In genomic region chr17:28351353-28351890, GRCm38 (mm10) we compare ENCODE assay signal across 8 mouse cellular contexts. TPM values are rescaled to one million over a fixed set of nuclear protein-coding genes. Genes with fewer than 3 reads are reported as not detected.
DNase-seq lines count a peak whose midpoint lies in the region; ATAC-seq and TF ChIP-seq lines count a peak whose summit lies in the region.

No protein-coding gene starts in this region.

- ATAC-seq in kidney, embryonic 14.5 days (ENCODE audit: low FRiP score, low TSS enrichment) = peak; percentile 1
- ATAC-seq in embryonic facial prominence, embryonic 12.5 days (ENCODE audit: insufficient number of reproducible peaks, insufficient read depth, low FRiP score, low TSS enrichment) = peak; percentile 71; the same call in 1 of the 2 replicates
- ATAC-seq in midbrain, postnatal 0 days (ENCODE audit: low FRiP score) = no peak; the same call in 1 of the 2 replicates

- H3K27me3 ChIP-seq in kidney, embryonic 14.5 days (ENCODE audit: control insufficient read depth, insufficient read depth, low read length) = no peaks in the 10 kb centered on the region
- no peaks in the 10 kb centered on the region for H3K27me3 ChIP-seq in embryonic facial prominence, embryonic 12.5 days
- peaks cover 11% of the 10 kb centered on the region for H3K27me3 ChIP-seq in midbrain, postnatal 0 days (ENCODE audit: insufficient read depth, low read length)

- peaks cover 38% of the 10 kb centered on the region for H3K4me1 ChIP-seq in kidney, embryonic 14.5 days (ENCODE audit: control insufficient read depth, insufficient read depth, low read length)
- peaks cover 38% of the 10 kb centered on the region for H3K4me1 ChIP-seq in embryonic facial prominence, embryonic 12.5 days
- peaks cover 6% of the 10 kb centered on the region; the same call in 1 of the 2 replicates for H3K4me1 ChIP-seq in midbrain, postnatal 0 days (ENCODE audit: insufficient read depth, low read length)

- no peak for TF ChIP-seq CTCF in midbrain, postnatal 0 days (IDR thresholded peaks at IDR 0.05)

- DNase-seq in kidney, adult 18-20 months = no peak
- DNase-seq in induced T-regulatory cell, adult 2 months (ENCODE audit: low read depth) = peak; percentile 44
- no peak for DNase-seq in midbrain, postnatal 0 days (ENCODE audit: low spot score)
- no peak for DNase-seq in adrenal gland, postnatal 25 days
- no peak for DNase-seq in cerebellum, postnatal 36 days
- DNase-seq in frontal cortex, postnatal 25 days (ENCODE audit: low spot score in 2 of 2) = no peak

- peak overlapping the region; percentile 90 for H3K9ac ChIP-seq in kidney, embryonic 14.5 days (ENCODE audit: low read depth, low read length)
- peak overlapping the region; percentile 95 for H3K9ac ChIP-seq in embryonic facial prominence, embryonic 12.5 days
- peak overlapping the region; percentile 62; the same call in 1 of the 2 replicates for H3K9ac ChIP-seq in midbrain, postnatal 0 days (replicated peaks; ENCODE audit: low read length, poor library complexity, severe bottlenecking)

- H3K27ac ChIP-seq in kidney, embryonic 14.5 days (ENCODE audit: low read depth, low read length) = peak overlapping the region; percentile 98
- peak overlapping the region; percentile 100 for H3K27ac ChIP-seq in embryonic facial prominence, embryonic 12.5 days
- no peak overlapping the region for H3K27ac ChIP-seq in midbrain, postnatal 0 days (ENCODE audit: low read depth, low read length)

- H3K4me3 ChIP-seq in kidney, embryonic 14.5 days (ENCODE audit: low read length) = peak overlapping the region; percentile 86
- peak overlapping the region; percentile 93 for H3K4me3 ChIP-seq in embryonic facial prominence, embryonic 12.5 days
- peak overlapping the region; percentile 49 for H3K4me3 ChIP-seq in midbrain, postnatal 0 days (ENCODE audit: low read depth, low read length)

- H3K4me2 ChIP-seq in kidney, embryonic 14.5 days (replicated peaks; ENCODE audit: low read depth, low read length) = peak overlapping the region; percentile 93
- H3K4me2 ChIP-seq in embryonic facial prominence, embryonic 12.5 days (replicated peaks) = peak overlapping the region; percentile 87
- peak overlapping the region; percentile 97 for H3K4me2 ChIP-seq in midbrain, postnatal 0 days (ENCODE audit: low read depth, low read length, poor library complexity, severe bottlenecking)

- 0% methylated on average over 28 of the region's 29 CpGs for WGBS in kidney, embryonic 14.5 days
- WGBS in embryonic facial prominence, embryonic 12.5 days = under 1% methylated on average over 29 of the region's 29 CpGs
- 2% methylated on average over 23 of the region's 29 CpGs for WGBS in midbrain, postnatal 0 days

- H3K36me3 ChIP-seq in kidney, embryonic 14.5 days (ENCODE audit: control insufficient read depth, insufficient read depth, low read length) = no peaks in the 10 kb centered on the region
- no peaks in the 10 kb centered on the region for H3K36me3 ChIP-seq in embryonic facial prominence, embryonic 12.5 days
- no peaks in the 10 kb centered on the region for H3K36me3 ChIP-seq in midbrain, postnatal 0 days (ENCODE audit: insufficient read depth, low read length)

- no peaks in the 10 kb centered on the region for H3K9me3 ChIP-seq in kidney, embryonic 14.5 days (ENCODE audit: control insufficient read depth, low read length)
- no peaks in the 10 kb centered on the region for H3K9me3 ChIP-seq in embryonic facial prominence, embryonic 12.5 days
- no peaks in the 10 kb centered on the region for H3K9me3 ChIP-seq in midbrain, postnatal 0 days (ENCODE audit: low read length)

RNA-seq across cellular contexts. Expression of gene Tead3, which starts 0.8 kb away (rescaled TPM):
- 8.7 and 10.9 TPM in 2 replicates for polyA plus RNA-seq in kidney, embryonic 14.5 days (2014; fragmentation: Nextera tagmentation; extraction: Ambion mirVana)
- polyA plus RNA-seq in embryonic facial prominence, embryonic 12.5 days (2016; fragmentation: Nextera tagmentation; extraction: Ambion mirVana) = 14.1 and 17.9 TPM in 2 replicates
- 4.8 and 5.4 TPM in 2 replicates for total RNA-seq in midbrain, postnatal 0 days (2014; rRNA removed)
- polyA plus RNA-seq in midbrain, postnatal 0 days (2015; fragmentation: Nextera tagmentation; extraction: Ambion mirVana) = 1.2 and 1.3 TPM in 2 replicates
- total RNA-seq in adrenal gland, postnatal 25 days (2021) = 10.4 and 13.6 TPM in 2 replicates

RNA-seq across cellular contexts. Expression of gene Tulp1, which starts 13.6 kb away (rescaled TPM):
- 5.1 and 5.6 TPM in 2 replicates for polyA plus RNA-seq in kidney, embryonic 14.5 days (2014; fragmentation: Nextera tagmentation; extraction: Ambion mirVana)
- polyA plus RNA-seq in embryonic facial prominence, embryonic 12.5 days (2016; fragmentation: Nextera tagmentation; extraction: Ambion mirVana) = 8.4 and 9.3 TPM in 2 replicates
- 0.80 and 1.0 TPM in 2 replicates for total RNA-seq in midbrain, postnatal 0 days (2014; rRNA removed)
- polyA plus RNA-seq in midbrain, postnatal 0 days (2015; fragmentation: Nextera tagmentation; extraction: Ambion mirVana) = 1.1 TPM in 2 replicates
- not detected in 2 replicates for total RNA-seq in adrenal gland, postnatal 25 days (2021)

RNA-seq across cellular contexts. Expression of gene Rpl10a, which starts 23.2 kb away (rescaled TPM):
- polyA plus RNA-seq in kidney, embryonic 14.5 days (2014; fragmentation: Nextera tagmentation; extraction: Ambion mirVana) = 911 and 1,064 TPM in 2 replicates
- 496 and 505 TPM in 2 replicates for polyA plus RNA-seq in embryonic facial prominence, embryonic 12.5 days (2016; fragmentation: Nextera tagmentation; extraction: Ambion mirVana)
- total RNA-seq in midbrain, postnatal 0 days (2014; rRNA removed) = 810 and 1,016 TPM in 2 replicates
- polyA plus RNA-seq in midbrain, postnatal 0 days (2015; fragmentation: Nextera tagmentation; extraction: Ambion mirVana) = 347 and 365 TPM in 2 replicates
- total RNA-seq in adrenal gland, postnatal 25 days (2021) = 789 and 848 TPM in 2 replicates

RNA-seq across cellular contexts. Expression of gene Fance, which starts 38.1 kb away (rescaled TPM):
- polyA plus RNA-seq in kidney, embryonic 14.5 days (2014; fragmentation: Nextera tagmentation; extraction: Ambion mirVana) = 24.1 and 31.9 TPM in 2 replicates
- 37.0 and 38.4 TPM in 2 replicates for polyA plus RNA-seq in embryonic facial prominence, embryonic 12.5 days (2016; fragmentation: Nextera tagmentation; extraction: Ambion mirVana)
- total RNA-seq in midbrain, postnatal 0 days (2014; rRNA removed) = 33.4 and 33.6 TPM in 2 replicates
- 26.1 and 28.6 TPM in 2 replicates for polyA plus RNA-seq in midbrain, postnatal 0 days (2015; fragmentation: Nextera tagmentation; extraction: Ambion mirVana)
- total RNA-seq in adrenal gland, postnatal 25 days (2021) = 34.6 and 35.0 TPM in 2 replicates
